Mouse (Mus musculus): ENCODE measurements around the gene Gm21650. TPM values are rescaled to one million over a fixed set of nuclear protein-coding genes. Genes with fewer than 3 reads are reported as not detected.
"Not testable (repeated sequence)": the region's sequence is repeated elsewhere in the genome, so short reads cannot be mapped to it uniquely, and the experiment has no call there.

Gm21650 gene
- not detected in 2 replicates for polyA plus RNA-seq (2015; fragmentation: Nextera tagmentation; extraction: Ambion mirVana)

GRCm38 (mm10) chrY:77692508-77692907, at the start of gene Gm21650:
Gene Gm21650, plus strand, starts transcription at chrY:77692808.
- not testable (repeated sequence) for H3K36me3 ChIP-seq (replicated peaks); H3K9me3 ChIP-seq; H3K27me3 ChIP-seq (replicated peaks); H3K4me1 ChIP-seq; H3K9ac ChIP-seq; H3K4me2 ChIP-seq; H3K27ac ChIP-seq; ATAC-seq (replicated peaks); H3K4me3 ChIP-seq
- no CpG with 5 or more reads among the region's 6 CpGs for WGBS
